Mouse (Mus musculus) E14TG2a.4 (cell line): ENCODE results near the gene Srsf3.

Experiments
- CTCF ChIP-seq: conservative IDR thresholded peaks from 2 replicates; pipeline ENCODE4 v1.5.1; 2014; ENCODE audit warnings: low read length
- POU5F1 ChIP-seq: IDR thresholded peaks from 2 replicates; pipeline ENCODE4 v1.6.1; 2014; ENCODE audit warnings: low read length, borderline replicate concordance

DNA sequence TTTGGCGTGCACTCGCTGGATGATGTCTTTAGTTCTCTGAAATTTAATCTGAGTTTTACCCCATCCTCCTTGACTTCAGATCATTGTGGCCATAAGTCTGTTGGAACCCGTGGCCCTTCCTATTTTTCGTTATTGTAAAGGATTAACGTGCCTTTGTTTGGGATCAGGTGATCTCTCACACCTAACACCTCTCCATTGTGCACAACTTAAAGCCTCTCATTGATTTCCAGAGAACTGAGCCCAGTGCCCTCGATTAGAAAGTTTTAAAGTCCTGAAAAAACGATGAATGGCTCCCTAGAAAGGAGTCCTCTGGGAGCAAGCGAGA, 24.1 kb upstream of the Srsf3 start:
- TF ChIP-seq CTCF (no peak), POU5F1 (no peak)
